Mouse (Mus musculus) embryonic facial prominence, embryonic 11.5 days (tissue): ENCODE results near the gene Pde2a. TPM values are rescaled to one million over a fixed set of nuclear protein-coding genes. Genes with fewer than 3 reads are reported as not detected.

ENCODE experiments used
- ATAC-seq: fragments of 200-750 bp; cut with Nextera tagmentation; replicated peaks from 2 replicates; pipeline ENCODE4 v1.8.0; 2017; ENCODE audit warnings: low read depth; ENCODE audit not compliant: insufficient number of reproducible peaks, low FRiP score, low TSS enrichment
- DNase-seq: peaks from one replicate; pipeline ENCODE4 v3.0.0-alpha.2; 2015; ENCODE audit warnings: low spot score
- H3K27ac ChIP-seq: fragments of 300-500 bp; sonication (generic); replicated peaks from 2 replicates; pipeline ENCODE4 v1.5.1; 2014; ENCODE audit warnings: mild to moderate bottlenecking, low read depth, low read length, control low read depth
- H3K27me3 ChIP-seq: fragments of 300-500 bp; sonication (generic); 2 replicates; pipeline ENCODE4 v1.6.1; 2014; ENCODE audit warnings: mild to moderate bottlenecking, low read length, moderate library complexity, mixed read lengths; ENCODE audit not compliant: control insufficient read depth, insufficient read depth
- H3K36me3 ChIP-seq: fragments of 300-500 bp; sonication (generic); replicated peaks from 2 replicates; pipeline ENCODE4 v1.6.1; 2014; ENCODE audit warnings: low read depth, mild to moderate bottlenecking, low read length, moderate library complexity, mixed read lengths; ENCODE audit not compliant: control insufficient read depth, insufficient read depth
- H3K4me1 ChIP-seq: fragments of 300-500 bp; sonication (generic); 2 replicates; pipeline ENCODE4 v1.6.1; 2014; ENCODE audit warnings: low read length, mixed read lengths; ENCODE audit not compliant: control insufficient read depth, insufficient read depth
- H3K4me2 ChIP-seq: fragments of 300-500 bp; sonication (generic); 2 replicates; pipeline ENCODE4 v1.6.1; 2014; ENCODE audit warnings: low read depth, mild to moderate bottlenecking, control low read depth, low read length, moderate library complexity
- H3K4me3 ChIP-seq: fragments of 300-500 bp; sonication (generic); 2 replicates; pipeline ENCODE4 v1.5.1; 2014; ENCODE audit warnings: low read depth, low read length, control low read depth
- H3K9ac ChIP-seq: fragments of 300-500 bp; sonication (generic); replicated peaks from 2 replicates; pipeline ENCODE4 v1.6.1; 2014; ENCODE audit warnings: mild to moderate bottlenecking, control low read depth, low read length
- H3K9me3 ChIP-seq: fragments of 300-500 bp; sonication (generic); replicated peaks from 2 replicates; pipeline ENCODE4 v1.6.1; 2016; ENCODE audit warnings: mild to moderate bottlenecking, low read length, inconsistent platforms, mixed read lengths; ENCODE audit not compliant: control insufficient read depth
- WGBS: fragments of 180-500 bp; shearing (Covaris S2); extraction: QIAGEN DNeasy Blood & Tissue Kit; methylation state at CpG from one replicate; pipeline ENCODE4 v1.1.7; 2014; 5-methylcytosine and 5-hydroxymethylcytosine counted together
- polyA plus RNA-seq: library from polyadenylated mRNA; unstranded; fragments of >200 nt; fragmentation: Nextera tagmentation; extraction: Ambion mirVana; gene quantifications from 2 replicates; pipeline ENCODE4 v1.2.1, GENCODE M21; 2014

The Pde2a gene
- 10.6 and 18.6 TPM in 2 replicates for polyA plus RNA-seq

- H3K27me3 ChIP-seq = no peaks in the 10 kb centered on the region
- H3K4me2 ChIP-seq = no peak within 1 kb of the TSS
- no peaks in the 10 kb centered on the region for H3K36me3 ChIP-seq
- no peaks in the 10 kb centered on the region for H3K9me3 ChIP-seq
- no peak within 1 kb of the TSS for H3K4me3 ChIP-seq
- ATAC-seq (no peak), DNase-seq (no peak)
- no peak within 1 kb of the TSS for H3K9ac ChIP-seq
- H3K4me1 ChIP-seq = no peaks in the 10 kb centered on the region
- H3K27ac ChIP-seq = no peak within 1 kb of the TSS
- 17% methylated on average over 6 of the region's 6 CpGs for WGBS
Observed at GRCm38 (mm10) chr7:101421529-101421928, at the start of gene Pde2a. Gene Pde2a, plus strand, starts transcription at chr7:101421691.

- H3K4me3 ChIP-seq = no peak overlapping the region
- DNase-seq (no peak), ATAC-seq (no peak)
- H3K9me3 ChIP-seq = no peaks in the 10 kb centered on the region
- H3K9ac ChIP-seq = no peak overlapping the region
- no peak overlapping the region for H3K4me2 ChIP-seq
- no peaks in the 10 kb centered on the region for H3K4me1 ChIP-seq
- H3K27me3 ChIP-seq = no peaks in the 10 kb centered on the region
- no peak overlapping the region for H3K27ac ChIP-seq
- 78% methylated on average over 26 of the region's 26 CpGs for WGBS
- H3K36me3 ChIP-seq = no peaks in the 10 kb centered on the region
Observed at GRCm38 (mm10) chr7:101373082-101373481, 48.4 kb upstream of the Pde2a start.

- no peaks in the 10 kb centered on the region for H3K9me3 ChIP-seq
- H3K4me2 ChIP-seq = no peak overlapping the region
- H3K4me3 ChIP-seq = no peak overlapping the region
- 0 out of 2 replicates have a peak, but pooled peaks cover 2% of the 10 kb centered on the region for H3K4me1 ChIP-seq
- no peaks in the 10 kb centered on the region for H3K27me3 ChIP-seq
- ATAC-seq (no peak), DNase-seq (peak; percentile 76)
- H3K36me3 ChIP-seq = no peaks in the 10 kb centered on the region
- no peak overlapping the region for H3K9ac ChIP-seq
- no peak overlapping the region for H3K27ac ChIP-seq
Observed at GRCm38 (mm10) chr7:101374155-101374554, 47.3 kb upstream of the Pde2a start.

GRCm38 (mm10) chr7:101376701-101377340 lies 44.7 kb upstream of the Pde2a start:
- Histone ChIP-seq H3K9me3 (no peaks in the 10 kb centered on the region), H3K4me1 (0 out of 2 replicates have a peak, but pooled peaks cover 2% of the 10 kb centered on the region), H3K36me3 (no peaks in the 10 kb centered on the region), H3K27ac (no peak overlapping the region), H3K4me2 (no peak overlapping the region), H3K4me3 (no peak overlapping the region), H3K27me3 (no peaks in the 10 kb centered on the region), H3K9ac (no peak overlapping the region)
- WGBS = 71% methylated on average over 10 of the region's 10 CpGs
- ATAC-seq (no peak), DNase-seq (no peak)

GRCm38 (mm10) chr7:101377741-101378262 lies 43.7 kb upstream of the Pde2a start:
- Histone ChIP-seq H3K4me2 (peak overlapping the region; percentile 16; the same call in 1 of the 2 replicates), H3K27me3 (no peaks in the 10 kb centered on the region), H3K4me3 (no peak overlapping the region), H3K9me3 (no peaks in the 10 kb centered on the region), H3K9ac (peak overlapping the region; percentile 14; the same call in 1 of the 2 replicates), H3K27ac (no peak overlapping the region), H3K36me3 (no peaks in the 10 kb centered on the region), H3K4me1 (0 out of 2 replicates have a peak, but pooled peaks cover 2% of the 10 kb centered on the region)
- DNase-seq (peak; percentile 56), ATAC-seq (peak; percentile 36)
- 25% methylated on average over 7 of the region's 7 CpGs for WGBS

- Histone ChIP-seq H3K4me2 (peak overlapping the region; percentile 16; the same call in 1 of the 2 replicates), H3K9ac (peak overlapping the region; percentile 14; the same call in 1 of the 2 replicates), H3K4me1 (0 out of 2 replicates have a peak, but pooled peaks cover 2% of the 10 kb centered on the region), H3K36me3 (no peaks in the 10 kb centered on the region), H3K27ac (no peak overlapping the region), H3K27me3 (no peaks in the 10 kb centered on the region), H3K9me3 (no peaks in the 10 kb centered on the region), H3K4me3 (no peak overlapping the region)
- WGBS = 63% methylated on average over 3 of the region's 3 CpGs
- DNase-seq = no peak
- ATAC-seq = no peak
Observed at GRCm38 (mm10) chr7:101378285-101378684, 43.2 kb upstream of the Pde2a start.

- Histone ChIP-seq H3K9ac (0 out of 2 replicates have a peak overlapping the region, but pooled peaks have one; percentile 9), H3K4me2 (no peak overlapping the region), H3K9me3 (no peaks in the 10 kb centered on the region), H3K4me3 (no peak overlapping the region), H3K4me1 (0 out of 2 replicates have a peak, but pooled peaks cover 2% of the 10 kb centered on the region), H3K27ac (no peak overlapping the region), H3K27me3 (no peaks in the 10 kb centered on the region), H3K36me3 (no peaks in the 10 kb centered on the region)
- 54% methylated on average over 5 of the region's 5 CpGs for WGBS
- DNase-seq (no peak), ATAC-seq (no peak)
Observed at GRCm38 (mm10) chr7:101378796-101379465, 42.6 kb upstream of the Pde2a start.

- Histone ChIP-seq H3K4me2 (no peak overlapping the region), H3K27ac (no peak overlapping the region), H3K36me3 (no peaks in the 10 kb centered on the region), H3K9me3 (no peaks in the 10 kb centered on the region), H3K4me3 (no peak overlapping the region), H3K27me3 (no peaks in the 10 kb centered on the region), H3K4me1 (0 out of 2 replicates have a peak, but pooled peaks cover 2% of the 10 kb centered on the region), H3K9ac (0 out of 2 replicates have a peak overlapping the region, but pooled peaks have one; percentile 9)
- ATAC-seq (no peak), DNase-seq (no peak)
- WGBS = 48% methylated on average over 2 of the region's 2 CpGs
Observed at GRCm38 (mm10) chr7:101379732-101380131, 41.8 kb upstream of the Pde2a start.
